Mouse (Mus musculus): ENCODE measurements at regions not wholly inside any gene's neighbourhood (a gene's known extent, or its start where the extent isn't known, plus 50 kb on each side); places are given as distances from the start of the nearest gene placed in this dataset.

- H3K36me3 ChIP-seq (ENCODE audit: control insufficient read depth, insufficient read depth, low read length) = no peaks in the 10 kb centered on the region
- H3K9ac ChIP-seq (replicated peaks; ENCODE audit: low read depth, low read length) = no peak overlapping the region
- no peak overlapping the region for H3K4me3 ChIP-seq (ENCODE audit: low read depth, low read length)
- H3K27me3 ChIP-seq (ENCODE audit: control insufficient read depth, insufficient read depth, low read length) = no peaks in the 10 kb centered on the region
- no peak overlapping the region for H3K4me2 ChIP-seq (ENCODE audit: low read depth, low read length)
- WGBS = 97% methylated on average over 7 of the region's 7 CpGs
- no peaks in the 10 kb centered on the region for H3K9me3 ChIP-seq (ENCODE audit: control insufficient read depth, low read length)
- ATAC-seq (ENCODE audit: low read depth) = no peak
- H3K27ac ChIP-seq (ENCODE audit: low read depth, low read length) = no peak overlapping the region
- no peaks in the 10 kb centered on the region for H3K4me1 ChIP-seq (ENCODE audit: control insufficient read depth, insufficient read depth, low read length)
Observed at GRCm38 (mm10) chr1:51537765-51538360, 59.6 kb upstream of the Nabp1 start.

- 83% methylated on average over 1 of the region's 1 CpGs for whole genome bisulfite sequencing
- no peaks in the 10 kb centered on the region for H3K36me3 ChIP-seq (ENCODE audit: control insufficient read depth, insufficient read depth, low read length)
- H3K9ac ChIP-seq (replicated peaks; ENCODE audit: low read depth, low read length) = no peak overlapping the region
- no peak overlapping the region for H3K4me2 ChIP-seq (ENCODE audit: low read depth, low read length)
- no peak overlapping the region for H3K4me3 ChIP-seq (ENCODE audit: low read depth, low read length)
- no peaks in the 10 kb centered on the region for H3K27me3 ChIP-seq (ENCODE audit: control insufficient read depth, insufficient read depth, low read length)
- no peaks in the 10 kb centered on the region for H3K9me3 ChIP-seq (ENCODE audit: control insufficient read depth, low read length)
- H3K4me1 ChIP-seq (ENCODE audit: control insufficient read depth, insufficient read depth, low read length) = no peaks in the 10 kb centered on the region
- no peak for ATAC-seq (ENCODE audit: low read depth)
- H3K27ac ChIP-seq (ENCODE audit: low read depth, low read length) = no peak overlapping the region
Observed at GRCm38 (mm10) chr1:51536076-51536475, 57.9 kb upstream of the Nabp1 start.

- Histone ChIP-seq H3K4me2 (ENCODE audit: low read depth, low read length) (no peak overlapping the region), H3K9ac (replicated peaks; ENCODE audit: low read depth, low read length) (no peak overlapping the region), H3K9me3 (ENCODE audit: control insufficient read depth, low read length) (no peaks in the 10 kb centered on the region), H3K4me1 (ENCODE audit: control insufficient read depth, insufficient read depth, low read length) (no peaks in the 10 kb centered on the region), H3K27me3 (ENCODE audit: control insufficient read depth, insufficient read depth, low read length) (no peaks in the 10 kb centered on the region), H3K4me3 (ENCODE audit: low read depth, low read length) (no peak overlapping the region), H3K27ac (ENCODE audit: low read depth, low read length) (no peak overlapping the region), H3K36me3 (ENCODE audit: control insufficient read depth, insufficient read depth, low read length) (no peaks in the 10 kb centered on the region)
- WGBS = 88% methylated on average over 2 of the region's 2 CpGs
- ATAC-seq (ENCODE audit: low read depth) = no peak
Observed at GRCm38 (mm10) chr1:51535414-51535813, 57.2 kb upstream of the Nabp1 start.

GRCm38 (mm10) chr1:51531360-51531759 is 53.1 kb upstream of the Nabp1 start:
- no peak overlapping the region for H3K27ac ChIP-seq (ENCODE audit: low read depth, low read length)
- no peaks in the 10 kb centered on the region for H3K9me3 ChIP-seq (ENCODE audit: control insufficient read depth, low read length)
- no peaks in the 10 kb centered on the region for H3K4me1 ChIP-seq (ENCODE audit: control insufficient read depth, insufficient read depth, low read length)
- no peaks in the 10 kb centered on the region for H3K27me3 ChIP-seq (ENCODE audit: control insufficient read depth, insufficient read depth, low read length)
- no peak overlapping the region for H3K4me2 ChIP-seq (ENCODE audit: low read depth, low read length)
- no peaks in the 10 kb centered on the region for H3K36me3 ChIP-seq (ENCODE audit: control insufficient read depth, insufficient read depth, low read length)
- WGBS = 60% methylated on average over 1 of the region's 1 CpGs
- ATAC-seq (ENCODE audit: low read depth) = no peak
- no peak overlapping the region for H3K4me3 ChIP-seq (ENCODE audit: low read depth, low read length)
- no peak overlapping the region for H3K9ac ChIP-seq (replicated peaks; ENCODE audit: low read depth, low read length)

- no peaks in the 10 kb centered on the region for H3K4me1 ChIP-seq (ENCODE audit: control insufficient read depth, insufficient read depth, low read length)
- WGBS = 71% methylated on average over 9 of the region's 9 CpGs
- no peak overlapping the region for H3K27ac ChIP-seq (ENCODE audit: low read depth, low read length)
- no peak for ATAC-seq (ENCODE audit: low read depth)
- H3K9ac ChIP-seq (replicated peaks; ENCODE audit: low read depth, low read length) = no peak overlapping the region
- no peaks in the 10 kb centered on the region for H3K36me3 ChIP-seq (ENCODE audit: control insufficient read depth, insufficient read depth, low read length)
- no peak overlapping the region for H3K4me2 ChIP-seq (ENCODE audit: low read depth, low read length)
- no peak overlapping the region for H3K4me3 ChIP-seq (ENCODE audit: low read depth, low read length)
- H3K9me3 ChIP-seq (ENCODE audit: control insufficient read depth, low read length) = no peaks in the 10 kb centered on the region
- H3K27me3 ChIP-seq (ENCODE audit: control insufficient read depth, insufficient read depth, low read length) = no peaks in the 10 kb centered on the region
Observed at GRCm38 (mm10) chr1:51530191-51530926, 52.1 kb upstream of the Nabp1 start.

- no peaks in the 10 kb centered on the region for H3K4me1 ChIP-seq (ENCODE audit: control insufficient read depth, insufficient read depth, low read length)
- no peak overlapping the region for H3K27ac ChIP-seq (ENCODE audit: low read depth, low read length)
- ATAC-seq (ENCODE audit: low read depth) = no peak
- H3K36me3 ChIP-seq (ENCODE audit: control insufficient read depth, insufficient read depth, low read length) = no peaks in the 10 kb centered on the region
- H3K4me3 ChIP-seq (ENCODE audit: low read depth, low read length) = no peak overlapping the region
- H3K4me2 ChIP-seq (ENCODE audit: low read depth, low read length) = no peak overlapping the region
- H3K9ac ChIP-seq (replicated peaks; ENCODE audit: low read depth, low read length) = no peak overlapping the region
- 70% methylated on average over 5 of the region's 5 CpGs for WGBS
- H3K27me3 ChIP-seq (ENCODE audit: control insufficient read depth, insufficient read depth, low read length) = no peaks in the 10 kb centered on the region
- H3K9me3 ChIP-seq (ENCODE audit: control insufficient read depth, low read length) = no peaks in the 10 kb centered on the region
Observed at GRCm38 (mm10) chr1:51529653-51530052, 51.4 kb upstream of the Nabp1 start.

GRCm38 (mm10) chr1:51528671-51529070 is 50.4 kb upstream of the Nabp1 start:
- 79% methylated on average over 1 of the region's 1 CpGs for WGBS
- Histone ChIP-seq H3K27me3 (ENCODE audit: control insufficient read depth, insufficient read depth, low read length) (no peaks in the 10 kb centered on the region), H3K36me3 (ENCODE audit: control insufficient read depth, insufficient read depth, low read length) (no peaks in the 10 kb centered on the region)

More at GRCm38 (mm10) chr1:51528671-51529070, 50.4 kb upstream of the Nabp1 start:
- no peaks in the 10 kb centered on the region for H3K9me3 ChIP-seq (ENCODE audit: control insufficient read depth, low read length)
- no peak overlapping the region for H3K4me3 ChIP-seq (ENCODE audit: low read depth, low read length)
- no peak overlapping the region for H3K27ac ChIP-seq (ENCODE audit: low read depth, low read length)
- H3K4me2 ChIP-seq (ENCODE audit: low read depth, low read length) = no peak overlapping the region
- H3K9ac ChIP-seq (replicated peaks; ENCODE audit: low read depth, low read length) = no peak overlapping the region
- H3K4me1 ChIP-seq (ENCODE audit: control insufficient read depth, insufficient read depth, low read length) = no peaks in the 10 kb centered on the region
- no peak for ATAC-seq (ENCODE audit: low read depth)

All from neural tube, embryonic 14.5 days (tissue).